Mouse (Mus musculus) embryonic facial prominence, embryonic 14.5 days (tissue): ENCODE measurements at regions not wholly inside any gene's neighbourhood (a gene's known extent, or its start where the extent isn't known, plus 50 kb on each side); places are given as distances from the start of the nearest gene placed in this dataset.

Experiments used
- ATAC-seq: fragments of 200-750 bp; cut with Nextera tagmentation; 2 replicates; pipeline ENCODE4 v1.8.0; 2017; ENCODE audit warnings: low read depth, moderate number of reproducible peaks, moderate TSS enrichment
- DNase-seq: peaks from one replicate; pipeline ENCODE4 v3.0.0-alpha.2; 2015; ENCODE audit warnings: low spot score
- H3K27ac ChIP-seq: fragments of 300-500 bp; sonication (generic); replicated peaks from 2 replicates; pipeline ENCODE4 v1.5.1; 2014; ENCODE audit warnings: low read depth, mild to moderate bottlenecking, low read length, moderate library complexity
- H3K27me3 ChIP-seq: fragments of 300-500 bp; sonication (generic); replicated peaks from 2 replicates; pipeline ENCODE4 v1.6.1; 2014; ENCODE audit warnings: low read length; ENCODE audit not compliant: control insufficient read depth, insufficient read depth
- H3K36me3 ChIP-seq: fragments of 300-500 bp; sonication (generic); 2 replicates; pipeline ENCODE4 v1.6.1; 2014; ENCODE audit warnings: low read length, mixed read lengths; ENCODE audit not compliant: control insufficient read depth, insufficient read depth
- H3K4me1 ChIP-seq: fragments of 300-500 bp; sonication (generic); 2 replicates; pipeline ENCODE4 v1.6.1; 2014; ENCODE audit warnings: antibody characterized with exemption, low read length; ENCODE audit not compliant: control insufficient read depth, insufficient read depth
- H3K4me2 ChIP-seq: fragments of 300-500 bp; sonication (generic); 2 replicates; pipeline ENCODE4 v1.6.1; 2014; ENCODE audit warnings: low read depth, mild to moderate bottlenecking, low read length, moderate library complexity, mixed read lengths
- H3K4me3 ChIP-seq: fragments of 300-500 bp; sonication (generic); 2 replicates; pipeline ENCODE4 v1.5.1; 2014; ENCODE audit warnings: low read depth, mild to moderate bottlenecking, low read length
- H3K9ac ChIP-seq: fragments of 300-500 bp; sonication (generic); 2 replicates; pipeline ENCODE4 v1.6.1; 2014; ENCODE audit warnings: low read depth, mild to moderate bottlenecking, low read length, moderate library complexity, mixed read lengths
- H3K9me3 ChIP-seq: fragments of 300-500 bp; sonication (generic); 2 replicates; pipeline ENCODE4 v1.6.1; 2016; ENCODE audit warnings: low read length; ENCODE audit not compliant: control insufficient read depth
- WGBS: fragments of 180-500 bp; shearing (Covaris S2); extraction: QIAGEN DNeasy Blood & Tissue Kit; methylation state at CpG from one replicate; pipeline ENCODE4 v1.1.7; 2014; 5-methylcytosine and 5-hydroxymethylcytosine counted together

DNA sequence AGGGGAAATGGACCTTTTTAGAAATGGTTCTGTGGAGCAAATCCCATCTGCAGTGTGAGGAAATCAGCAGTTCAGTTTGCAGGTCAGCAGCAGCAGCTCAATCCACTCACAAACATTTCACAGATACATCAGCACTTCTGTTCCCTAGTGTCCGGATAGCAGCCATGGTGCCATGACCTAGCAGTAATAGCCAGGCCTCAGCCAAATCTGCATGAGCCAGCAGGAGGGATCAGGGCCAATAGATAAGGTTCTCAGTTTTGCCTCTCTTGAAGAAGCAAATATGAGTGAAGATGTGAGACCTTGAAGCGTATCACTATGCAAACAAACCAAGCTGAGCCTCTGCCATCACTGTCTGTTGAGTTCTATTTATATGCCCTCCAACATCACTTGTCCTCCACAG lies 380.7 kb upstream of the Chrm3 start:
- H3K4me1 ChIP-seq = no peaks in the 10 kb centered on the region
- no peak overlapping the region for H3K4me3 ChIP-seq
- H3K9ac ChIP-seq = no peak overlapping the region
- DNase-seq (no peak), ATAC-seq (no peak)
- H3K27ac ChIP-seq = no peak overlapping the region
- no peaks in the 10 kb centered on the region for H3K27me3 ChIP-seq
- no peak overlapping the region for H3K4me2 ChIP-seq
- H3K9me3 ChIP-seq = no peaks in the 10 kb centered on the region
- no peaks in the 10 kb centered on the region for H3K36me3 ChIP-seq
- 83% methylated on average over 2 of the region's 2 CpGs for WGBS

DNA sequence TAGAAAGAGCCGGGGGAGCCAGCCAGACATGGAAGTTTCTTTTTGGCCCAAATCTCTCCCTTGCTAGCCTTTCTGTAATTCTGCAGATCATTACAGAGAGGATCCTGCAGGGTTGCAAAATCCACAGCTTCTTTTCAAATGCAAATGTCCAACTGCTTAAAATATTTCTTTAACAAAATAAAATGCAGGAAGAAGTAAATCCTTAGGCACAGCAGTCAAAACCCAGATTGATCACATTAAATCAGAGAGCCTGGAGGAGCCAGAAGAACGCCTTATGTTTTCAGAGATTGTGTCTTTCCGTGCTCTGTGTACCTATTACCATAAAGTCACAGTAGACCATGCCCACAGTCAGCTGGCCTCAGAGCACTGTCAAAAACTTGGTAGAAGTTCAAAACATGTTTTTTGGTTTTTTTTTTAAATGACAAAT lies 365.1 kb upstream of the Chrm3 start:
- WGBS = 58% methylated on average over 3 of the region's 3 CpGs

DNA sequence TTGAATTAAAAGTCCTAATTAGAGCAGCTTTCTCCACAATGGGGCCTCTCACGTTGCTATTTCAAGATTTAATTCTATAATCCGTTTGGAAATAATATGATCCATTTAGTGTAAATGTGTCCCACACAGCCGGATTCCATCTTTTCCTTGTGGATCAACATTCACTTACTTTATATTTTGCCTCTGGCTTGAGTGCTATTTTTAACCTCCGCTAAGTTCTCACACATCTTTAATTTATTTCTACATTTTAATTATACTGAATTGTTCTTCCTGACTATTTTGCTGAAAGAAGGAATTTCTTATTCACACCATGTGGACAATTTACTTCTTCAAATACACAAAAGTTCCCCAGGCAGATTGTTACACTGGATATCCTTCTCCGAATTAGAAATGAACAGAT lies 364.7 kb upstream of the Chrm3 start:
- Histone ChIP-seq H3K9me3 (no peaks in the 10 kb centered on the region), H3K9ac (no peak overlapping the region), H3K4me1 (no peaks in the 10 kb centered on the region), H3K4me2 (no peak overlapping the region), H3K27me3 (no peaks in the 10 kb centered on the region), H3K4me3 (no peak overlapping the region), H3K27ac (no peak overlapping the region), H3K36me3 (no peaks in the 10 kb centered on the region)
- DNase-seq = no peak
- 60% methylated on average over 5 of the region's 5 CpGs for WGBS
- ATAC-seq = no peak

More for the DNA sequence above, 365.1 kb upstream of the Chrm3 start:
- Histone ChIP-seq H3K9ac (no peak overlapping the region), H3K4me1 (no peaks in the 10 kb centered on the region), H3K4me2 (no peak overlapping the region), H3K4me3 (no peak overlapping the region), H3K36me3 (no peaks in the 10 kb centered on the region), H3K9me3 (no peaks in the 10 kb centered on the region), H3K27me3 (no peaks in the 10 kb centered on the region), H3K27ac (no peak overlapping the region)
- peak; percentile 1 for DNase-seq
- ATAC-seq = no peak

DNA sequence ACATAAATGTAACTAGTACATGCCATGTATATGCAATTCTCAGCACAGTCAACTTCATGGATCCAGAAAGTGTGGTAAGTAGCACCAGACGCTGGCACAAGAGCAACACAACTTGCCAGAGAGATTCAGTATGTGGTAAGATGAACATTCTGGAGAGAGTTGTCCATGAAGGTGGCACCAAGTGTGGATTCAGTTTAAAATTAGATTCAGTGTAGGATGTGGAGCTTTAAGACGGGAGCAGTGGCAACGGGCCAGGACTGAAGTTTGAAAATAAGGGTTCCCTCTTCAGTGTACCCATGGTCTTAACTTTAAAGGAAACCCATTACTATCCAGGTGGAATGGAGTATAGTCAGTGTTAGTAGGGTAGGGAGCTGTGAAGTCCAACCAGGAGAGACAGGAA lies 360.0 kb upstream of the Chrm3 start:
- Histone ChIP-seq H3K4me3 (no peak overlapping the region), H3K27ac (no peak overlapping the region), H3K36me3 (no peaks in the 10 kb centered on the region), H3K9ac (no peak overlapping the region), H3K9me3 (no peaks in the 10 kb centered on the region), H3K27me3 (no peaks in the 10 kb centered on the region), H3K4me1 (no peaks in the 10 kb centered on the region), H3K4me2 (no peak overlapping the region)
- ATAC-seq (no peak), DNase-seq (no peak)
- 87% methylated on average over 3 of the region's 3 CpGs for whole genome bisulfite sequencing

DNA sequence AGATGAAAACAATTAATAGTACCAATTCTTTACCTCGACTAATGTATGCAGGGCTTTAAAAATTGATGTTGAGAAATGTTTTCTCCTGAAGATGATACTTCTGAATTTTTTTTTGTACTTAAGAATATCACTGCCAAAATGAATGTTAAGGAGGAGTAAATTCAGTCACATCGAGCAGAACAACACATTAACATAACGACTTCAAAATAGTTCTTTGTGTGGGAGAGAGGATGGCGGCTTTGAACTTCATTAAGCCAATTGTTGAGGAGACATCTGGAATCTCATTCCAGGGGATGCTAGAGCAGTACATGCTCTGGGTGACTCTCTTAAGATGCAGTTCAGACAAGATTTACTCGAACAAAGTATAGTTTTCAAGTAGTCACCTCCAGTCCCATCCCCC lies 350.8 kb upstream of the Chrm3 start:
- WGBS = 78% methylated on average over 5 of the region's 5 CpGs
- ATAC-seq = no peak
- no peak overlapping the region for H3K4me3 ChIP-seq
- H3K27ac ChIP-seq = no peak overlapping the region
- no peaks in the 10 kb centered on the region for H3K36me3 ChIP-seq
- H3K4me2 ChIP-seq = no peak overlapping the region
- DNase-seq = no peak
- no peak overlapping the region for H3K9ac ChIP-seq
- no peaks in the 10 kb centered on the region for H3K27me3 ChIP-seq
- H3K9me3 ChIP-seq = no peaks in the 10 kb centered on the region
- no peaks in the 10 kb centered on the region for H3K4me1 ChIP-seq

DNA sequence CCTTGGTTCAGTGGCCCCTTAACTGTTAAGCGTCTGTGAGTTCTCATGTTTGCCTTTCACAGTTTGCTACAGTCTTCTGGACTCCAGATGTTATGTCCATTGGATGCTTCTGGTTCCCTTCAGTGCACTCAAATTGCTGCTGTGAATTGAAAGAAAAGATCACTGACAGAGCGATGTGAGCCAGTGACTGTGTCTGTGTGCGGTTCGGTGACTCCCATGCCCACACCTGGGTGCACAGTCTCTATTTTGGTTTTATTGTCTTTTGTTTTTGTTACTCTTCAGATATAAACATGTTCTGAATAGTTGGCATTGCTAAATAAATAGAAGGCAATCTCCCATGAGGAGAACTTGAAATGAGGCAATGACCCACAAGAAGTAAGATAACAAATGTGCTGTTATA lies 350.3 kb upstream of the Chrm3 start:
- H3K27me3 ChIP-seq = no peaks in the 10 kb centered on the region
- H3K4me1 ChIP-seq = no peaks in the 10 kb centered on the region
- ATAC-seq = no peak
- no peak overlapping the region for H3K9ac ChIP-seq
- WGBS = 68% methylated on average over 4 of the region's 4 CpGs
- H3K36me3 ChIP-seq = no peaks in the 10 kb centered on the region
- no peak overlapping the region for H3K4me2 ChIP-seq
- no peak overlapping the region for H3K4me3 ChIP-seq
- no peak overlapping the region for H3K27ac ChIP-seq
- DNase-seq = no peak
- no peaks in the 10 kb centered on the region for H3K9me3 ChIP-seq

DNA sequence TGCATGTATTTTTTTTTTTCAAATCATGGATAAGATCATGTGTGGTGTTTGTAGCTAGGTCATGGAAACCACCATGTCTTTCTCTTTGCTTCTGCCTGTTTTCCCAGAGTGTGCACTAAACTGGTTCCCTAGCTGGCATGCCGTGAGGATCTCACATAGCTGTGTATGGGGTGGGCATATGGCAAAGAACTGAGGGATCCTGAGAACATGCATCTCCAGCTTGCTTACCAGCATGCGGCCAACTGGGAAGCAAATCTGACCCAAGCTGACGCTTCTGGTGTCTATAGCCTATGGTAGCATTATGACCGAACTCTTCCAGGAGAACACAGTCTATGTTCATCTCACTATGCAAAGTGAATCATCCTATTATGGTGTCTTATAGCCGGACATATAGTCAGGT lies 336.5 kb upstream of the Chrm3 start:
- WGBS = 93% methylated on average over 5 of the region's 5 CpGs
- H3K27me3 ChIP-seq = no peaks in the 10 kb centered on the region
- H3K4me3 ChIP-seq = no peak overlapping the region
- no peak for DNase-seq
- no peaks in the 10 kb centered on the region for H3K36me3 ChIP-seq
- H3K9ac ChIP-seq = no peak overlapping the region
- H3K4me1 ChIP-seq = no peaks in the 10 kb centered on the region
- H3K27ac ChIP-seq = no peak overlapping the region
- no peak overlapping the region for H3K4me2 ChIP-seq
- no peak for ATAC-seq
- no peaks in the 10 kb centered on the region for H3K9me3 ChIP-seq

DNA sequence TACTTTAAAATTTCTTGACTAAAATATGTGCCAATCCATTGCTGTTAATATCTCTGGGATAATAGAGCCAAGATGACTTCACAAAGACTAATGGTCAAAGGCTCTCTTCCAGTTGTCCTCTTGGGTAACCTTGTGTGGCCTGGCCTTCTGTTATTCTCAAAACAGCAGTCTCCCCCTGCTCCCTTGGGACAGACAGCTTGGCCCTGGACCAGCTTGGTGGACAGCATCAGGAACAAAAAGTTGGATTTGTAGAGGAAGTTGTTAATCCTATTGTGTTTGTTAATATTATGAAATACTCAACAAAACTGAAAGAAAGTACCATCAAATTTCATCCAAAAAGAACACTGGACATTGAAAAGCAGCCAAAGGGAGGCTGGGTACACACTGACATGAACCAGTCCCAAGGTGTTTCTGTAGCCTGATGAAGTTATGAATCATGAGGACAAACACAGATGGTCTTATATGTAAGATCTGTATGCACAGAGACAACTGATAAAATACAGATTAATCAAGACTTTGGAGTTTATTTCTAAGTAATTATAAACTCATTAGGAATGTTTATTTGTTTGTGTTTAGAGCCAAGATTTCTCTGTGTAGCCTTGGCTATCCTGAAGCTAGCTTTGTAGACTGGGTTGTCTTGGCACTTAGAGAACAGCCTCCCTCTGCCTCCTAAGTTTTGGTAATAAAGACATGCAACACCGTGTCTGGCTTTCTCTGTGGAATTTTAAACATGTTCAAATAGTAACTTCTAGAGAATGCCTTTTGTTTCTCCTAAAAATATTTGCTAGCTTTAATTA lies 335.7 kb upstream of the Chrm3 start:
- H3K27me3 ChIP-seq = no peaks in the 10 kb centered on the region
- DNase-seq (no peak), ATAC-seq (no peak)
- 70% methylated on average over 1 of the region's 1 CpGs for WGBS
- H3K4me1 ChIP-seq = no peaks in the 10 kb centered on the region
- no peaks in the 10 kb centered on the region for H3K36me3 ChIP-seq
- no peaks in the 10 kb centered on the region for H3K9me3 ChIP-seq
- no peak overlapping the region for H3K4me2 ChIP-seq
- no peak overlapping the region for H3K4me3 ChIP-seq
- no peak overlapping the region for H3K27ac ChIP-seq
- no peak overlapping the region for H3K9ac ChIP-seq

DNA sequence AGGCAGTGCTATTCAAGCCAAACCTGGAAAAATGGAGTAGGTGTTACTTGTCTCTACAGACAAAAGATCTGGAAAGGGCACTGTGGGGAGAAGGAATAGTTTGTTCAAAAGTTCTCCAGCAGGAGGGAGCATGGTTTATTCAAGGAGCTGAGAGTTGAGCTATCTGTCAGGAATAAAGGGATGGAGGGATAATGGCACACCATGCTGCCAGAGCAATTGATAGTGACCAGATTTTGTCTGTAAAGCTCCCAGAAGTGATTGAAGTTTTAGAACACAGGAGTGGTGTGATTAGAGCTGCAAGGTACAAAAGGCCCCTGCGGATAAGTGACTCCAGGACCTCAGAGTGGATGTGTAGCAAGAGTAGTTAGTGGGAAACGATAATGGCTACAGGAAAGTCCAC lies 330.7 kb upstream of the Chrm3 start:
- Histone ChIP-seq H3K9ac (no peak overlapping the region), H3K27me3 (no peaks in the 10 kb centered on the region), H3K36me3 (no peaks in the 10 kb centered on the region), H3K4me2 (no peak overlapping the region), H3K9me3 (no peaks in the 10 kb centered on the region), H3K27ac (no peak overlapping the region), H3K4me3 (no peak overlapping the region), H3K4me1 (no peaks in the 10 kb centered on the region)
- DNase-seq (no peak), ATAC-seq (no peak)
- WGBS = 65% methylated on average over 2 of the region's 2 CpGs
